Mouse (Mus musculus) kidney, embryonic 14.5 days (tissue): ENCODE results near the gene Hoxd3. TPM values are rescaled to one million over a fixed set of nuclear protein-coding genes. Genes with fewer than 3 reads are reported as not detected.

Experiments
- ATAC-seq: fragments of 200-750 bp; cut with Nextera tagmentation; 2 replicates; pipeline ENCODE4 v1.8.0; 2017; ENCODE audit warnings: moderate number of reproducible peaks, mild to moderate bottlenecking, moderate TSS enrichment, moderate library complexity; ENCODE audit not compliant: low FRiP score, low TSS enrichment
- H3K27ac ChIP-seq: fragments of 300-500 bp; sonication (generic); 2 replicates; pipeline ENCODE4 v1.5.1; 2014; ENCODE audit warnings: low read depth, mild to moderate bottlenecking, low read length, moderate library complexity, mixed read lengths
- H3K27me3 ChIP-seq: fragments of 300-500 bp; sonication (generic); 2 replicates; pipeline ENCODE4 v1.6.1; 2014; ENCODE audit warnings: mild to moderate bottlenecking, low read length; ENCODE audit not compliant: control insufficient read depth, insufficient read depth
- H3K36me3 ChIP-seq: fragments of 300-500 bp; sonication (generic); 2 replicates; pipeline ENCODE4 v1.6.1; 2014; ENCODE audit warnings: low read length, mixed read lengths; ENCODE audit not compliant: control insufficient read depth, insufficient read depth
- H3K4me1 ChIP-seq: fragments of 300-500 bp; sonication (generic); 2 replicates; pipeline ENCODE4 v1.6.1; 2014; ENCODE audit warnings: low read length, mixed read lengths; ENCODE audit not compliant: control insufficient read depth, insufficient read depth
- H3K4me2 ChIP-seq: fragments of 300-500 bp; sonication (generic); replicated peaks from 2 replicates; pipeline ENCODE4 v1.6.1; 2014; ENCODE audit warnings: low read depth, mild to moderate bottlenecking, low read length
- H3K4me3 ChIP-seq: fragments of 300-500 bp; sonication (generic); 2 replicates; pipeline ENCODE4 v1.5.1; 2014; ENCODE audit warnings: mild to moderate bottlenecking, low read length
- H3K9ac ChIP-seq: fragments of 300-500 bp; sonication (generic); 2 replicates; pipeline ENCODE4 v1.6.1; 2014; ENCODE audit warnings: low read depth, mild to moderate bottlenecking, low read length, moderate library complexity
- H3K9me3 ChIP-seq: fragments of 300-500 bp; sonication (generic); 2 replicates; pipeline ENCODE4 v1.6.1; 2016; ENCODE audit warnings: low read length; ENCODE audit not compliant: control insufficient read depth
- WGBS: fragments of 180-500 bp; shearing (Covaris S2); extraction: QIAGEN DNeasy Blood & Tissue Kit; methylation state at CpG from one replicate; pipeline ENCODE4 v1.1.7; 2014; 5-methylcytosine and 5-hydroxymethylcytosine counted together
- polyA plus RNA-seq: library from polyadenylated mRNA; unstranded; fragments of >200 nt; fragmentation: Nextera tagmentation; extraction: Ambion mirVana; gene quantifications from 2 replicates; pipeline ENCODE4 v1.2.1, GENCODE M21; 2014

The Hoxd3 gene
- polyA plus RNA-seq, 1 experiment from 2014 or later, result 12.6 TPM

DNA sequence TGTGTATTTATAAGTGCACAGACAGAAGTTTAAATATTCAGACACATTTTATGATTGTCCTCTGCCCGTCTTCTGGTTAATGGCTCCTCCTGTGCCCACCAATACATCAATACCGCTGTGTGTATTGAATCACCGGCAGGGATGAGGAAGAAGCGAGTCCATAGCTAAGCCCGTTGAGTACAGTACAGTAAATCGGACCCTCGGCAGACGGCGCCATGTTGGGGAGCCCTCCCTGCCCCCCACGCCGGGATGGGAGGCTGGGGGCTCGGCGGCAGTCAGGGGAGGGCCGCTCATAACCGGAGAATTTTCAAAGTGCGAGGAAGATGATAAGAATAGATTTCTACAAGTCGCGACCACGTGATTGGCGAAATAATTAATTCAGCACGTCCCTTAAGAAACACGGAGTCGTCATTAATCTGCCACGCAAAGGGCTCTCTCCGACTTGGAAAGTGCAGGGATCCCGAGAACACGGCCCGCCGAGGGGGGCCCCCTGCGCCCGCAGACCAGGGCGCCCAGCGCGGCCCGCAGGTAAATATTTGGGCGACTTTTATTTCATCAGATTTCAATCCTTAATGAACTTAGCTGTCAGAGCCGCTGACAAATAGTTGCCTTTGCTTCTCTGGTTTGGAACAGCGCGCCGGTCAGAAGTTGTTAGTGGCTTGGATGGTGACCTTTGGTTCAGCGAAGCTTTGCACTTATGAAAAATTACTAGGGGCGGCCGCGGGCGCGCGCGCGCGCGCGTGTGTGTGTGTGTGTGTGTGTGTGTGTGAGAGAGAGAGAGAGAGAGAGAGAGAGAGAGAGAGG, 21.0 kb downstream of the Hoxd3 start:
- H3K27ac ChIP-seq, result peak overlapping the region; percentile 88

GRCm38 (mm10) chr2:74733317-74733661, 21.6 kb downstream of the Hoxd3 start:
- peak overlapping the region; percentile 41 for H3K4me3 ChIP-seq
- ATAC-seq, result no peak
- H3K4me1 ChIP-seq, result peaks cover 57% of the 10 kb centered on the region
- 1% methylated on average over 16 of the region's 16 CpGs for WGBS
- peak overlapping the region; percentile 67 for H3K9ac ChIP-seq
- peak overlapping the region; percentile 88; the same call in 1 of the 2 replicates for H3K27ac ChIP-seq
- no peaks in the 10 kb centered on the region for H3K9me3 ChIP-seq
- H3K27me3 ChIP-seq, result peaks cover 2% of the 10 kb centered on the region; the same call in 1 of the 2 replicates
- H3K36me3 ChIP-seq, result peaks cover 9% of the 10 kb centered on the region
- H3K4me2 ChIP-seq, result peak overlapping the region; percentile 74

More for the DNA sequence above, 21.0 kb downstream of the Hoxd3 start:
- WGBS, result 1% methylated on average over 52 of the region's 52 CpGs
- ATAC-seq, result no peak
- H3K4me1 ChIP-seq, result peaks cover 59% of the 10 kb centered on the region
- peaks cover 2% of the 10 kb centered on the region; the same call in 1 of the 2 replicates for H3K27me3 ChIP-seq
- H3K9me3 ChIP-seq, result no peaks in the 10 kb centered on the region
- H3K36me3 ChIP-seq, result peaks cover 12% of the 10 kb centered on the region
- H3K4me2 ChIP-seq, result peak overlapping the region; percentile 74
- peak overlapping the region; percentile 67 for H3K9ac ChIP-seq
- peak overlapping the region; percentile 41 for H3K4me3 ChIP-seq

GRCm38 (mm10) chr2:74733765-74734164, 22.0 kb downstream of the Hoxd3 start:
- peak overlapping the region; percentile 74 for H3K4me2 ChIP-seq
- no peak for ATAC-seq
- WGBS, result 8% methylated on average over 6 of the region's 6 CpGs
- peaks cover 57% of the 10 kb centered on the region for H3K4me1 ChIP-seq
- H3K9ac ChIP-seq, result peak overlapping the region; percentile 67
- H3K27me3 ChIP-seq, result peaks cover 2% of the 10 kb centered on the region; the same call in 1 of the 2 replicates
- peaks cover 4% of the 10 kb centered on the region; the same call in 1 of the 2 replicates for H3K36me3 ChIP-seq
- peak overlapping the region; percentile 41; the same call in 1 of the 2 replicates for H3K4me3 ChIP-seq
- peak overlapping the region; percentile 88 for H3K27ac ChIP-seq
- no peaks in the 10 kb centered on the region for H3K9me3 ChIP-seq

- peaks cover 58% of the 10 kb centered on the region for H3K4me1 ChIP-seq
- peak overlapping the region; percentile 34; the same call in 1 of the 2 replicates for H3K4me3 ChIP-seq
- peak overlapping the region; percentile 67; the same call in 1 of the 2 replicates for H3K9ac ChIP-seq
- H3K27me3 ChIP-seq, result peaks cover 2% of the 10 kb centered on the region; the same call in 1 of the 2 replicates
- H3K27ac ChIP-seq, result peak overlapping the region; percentile 95
- peaks cover 1% of the 10 kb centered on the region; the same call in 1 of the 2 replicates for H3K36me3 ChIP-seq
- H3K9me3 ChIP-seq, result no peaks in the 10 kb centered on the region
- ATAC-seq, result no peak
- H3K4me2 ChIP-seq, result peak overlapping the region; percentile 74
- WGBS, result 1% methylated on average over 13 of the region's 13 CpGs
Measured at GRCm38 (mm10) chr2:74734451-74734850, 22.7 kb downstream of the Hoxd3 start.

DNA sequence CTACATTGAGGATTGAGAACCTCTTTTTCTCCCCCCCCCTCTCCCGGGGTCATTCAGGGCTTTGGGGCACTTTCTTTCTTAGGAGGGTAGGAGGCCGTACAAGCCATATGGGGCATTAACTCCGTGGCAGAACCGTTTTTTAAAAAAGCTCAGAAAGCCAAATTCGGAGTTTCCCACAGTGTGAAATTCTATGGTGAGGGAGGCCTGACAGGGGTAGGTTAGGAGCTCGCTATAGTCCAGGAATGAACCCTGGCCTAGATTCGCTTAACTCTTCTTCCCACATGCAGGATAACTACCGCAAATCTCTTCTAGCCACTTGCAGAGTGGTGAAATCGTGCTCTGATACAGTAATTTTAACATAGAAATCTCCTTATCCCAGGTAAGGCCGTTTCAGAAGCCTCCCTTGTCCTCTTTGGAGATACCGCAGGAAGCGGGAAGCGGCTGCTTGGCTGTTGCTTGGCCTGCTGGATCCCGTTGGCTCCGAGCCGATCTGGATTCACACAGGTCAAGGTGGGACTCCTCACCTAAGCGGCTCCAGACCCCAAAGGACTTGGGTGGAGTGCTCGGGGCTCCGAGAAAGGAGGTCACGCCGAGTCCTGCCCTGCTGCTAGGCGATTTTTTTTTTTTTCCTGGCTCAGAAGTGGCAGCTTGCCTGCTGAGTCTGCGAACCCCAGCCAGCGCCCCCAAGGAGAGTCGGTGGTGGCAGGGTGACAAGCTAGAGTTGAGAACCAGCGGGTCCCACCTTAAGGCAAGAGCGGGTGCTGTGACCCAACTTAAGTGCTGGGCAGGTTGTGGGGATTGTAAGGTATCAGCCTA, 23.5 kb downstream of the Hoxd3 start:
- H3K4me2 ChIP-seq, result peak overlapping the region; percentile 74
- H3K36me3 ChIP-seq, result no peaks in the 10 kb centered on the region
- peak overlapping the region; percentile 95; the same call in 1 of the 2 replicates for H3K27ac ChIP-seq
- no peak for ATAC-seq
- H3K9ac ChIP-seq, result peak overlapping the region; percentile 67
- peak overlapping the region; percentile 34 for H3K4me3 ChIP-seq
- peaks cover 65% of the 10 kb centered on the region for H3K4me1 ChIP-seq
- H3K9me3 ChIP-seq, result no peaks in the 10 kb centered on the region
- WGBS, result 22% methylated on average over 27 of the region's 27 CpGs
- H3K27me3 ChIP-seq, result peaks cover 2% of the 10 kb centered on the region; the same call in 1 of the 2 replicates

- H3K4me1 ChIP-seq, result peaks cover 73% of the 10 kb centered on the region
- H3K4me3 ChIP-seq, result peak overlapping the region; percentile 34
- ATAC-seq, result no peak
- 10% methylated on average over 41 of the region's 42 CpGs for WGBS
- peaks cover 2% of the 10 kb centered on the region; the same call in 1 of the 2 replicates for H3K27me3 ChIP-seq
- H3K4me2 ChIP-seq, result peak overlapping the region; percentile 74
- H3K9ac ChIP-seq, result peak overlapping the region; percentile 67
- H3K27ac ChIP-seq, result peak overlapping the region; percentile 95; the same call in 1 of the 2 replicates
- no peaks in the 10 kb centered on the region for H3K9me3 ChIP-seq
- H3K36me3 ChIP-seq, result no peaks in the 10 kb centered on the region
Measured at GRCm38 (mm10) chr2:74735851-74736687, 24.3 kb downstream of the Hoxd3 start.

DNA sequence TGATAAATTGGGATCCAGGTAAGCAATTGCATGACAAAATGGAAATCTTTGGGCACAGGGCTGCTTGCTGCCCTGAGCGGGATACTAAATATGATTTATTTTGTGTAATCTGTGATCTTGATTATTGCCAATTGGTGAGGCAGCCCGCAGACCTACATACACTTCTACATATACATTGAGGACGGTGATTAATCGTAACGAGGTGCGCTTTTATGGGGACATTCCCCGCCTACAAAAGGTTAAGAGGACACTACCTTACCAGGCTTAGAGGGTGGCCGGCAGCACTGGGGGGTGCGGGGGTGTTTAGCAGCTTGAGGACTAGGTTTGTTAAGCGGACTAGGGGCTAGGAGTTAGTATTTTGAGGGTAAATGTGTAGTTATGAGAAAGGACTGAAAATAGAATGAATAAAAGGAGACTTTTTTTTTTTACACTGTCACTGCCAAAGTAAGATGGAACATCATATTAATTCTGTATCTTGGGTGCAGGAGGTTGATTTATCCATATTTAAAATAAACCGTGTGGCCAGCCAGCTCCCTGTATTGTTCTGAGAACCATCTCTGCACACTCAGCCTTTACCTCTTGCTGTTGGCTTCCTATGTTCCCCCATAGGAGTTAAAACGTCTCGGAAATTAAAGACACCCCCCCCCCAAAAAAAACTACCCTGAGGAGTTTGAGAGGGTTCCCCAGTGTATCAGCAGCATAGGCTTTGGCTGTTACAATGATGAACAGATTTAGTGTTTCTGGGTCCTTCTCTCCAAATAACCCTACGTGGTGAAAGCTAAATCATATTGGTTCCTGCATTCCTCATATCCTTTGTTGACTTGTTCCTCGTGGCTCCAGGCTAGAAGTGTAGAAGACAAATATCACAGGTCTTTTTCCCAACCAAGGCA, 25.2 kb downstream of the Hoxd3 start:
- H3K27me3 ChIP-seq, result peaks cover 2% of the 10 kb centered on the region; the same call in 1 of the 2 replicates
- H3K27ac ChIP-seq, result peak overlapping the region; percentile 95; the same call in 1 of the 2 replicates
- ATAC-seq, result no peak
- peak overlapping the region; percentile 74 for H3K4me2 ChIP-seq
- H3K9ac ChIP-seq, result peak overlapping the region; percentile 67
- WGBS, result 28% methylated on average over 15 of the region's 15 CpGs
- H3K9me3 ChIP-seq, result no peaks in the 10 kb centered on the region
- peak overlapping the region; percentile 34 for H3K4me3 ChIP-seq
- no peaks in the 10 kb centered on the region for H3K36me3 ChIP-seq
- peaks cover 70% of the 10 kb centered on the region for H3K4me1 ChIP-seq
